Mouse (Mus musculus): ENCODE data around the gene Nos1ap.

DNA sequence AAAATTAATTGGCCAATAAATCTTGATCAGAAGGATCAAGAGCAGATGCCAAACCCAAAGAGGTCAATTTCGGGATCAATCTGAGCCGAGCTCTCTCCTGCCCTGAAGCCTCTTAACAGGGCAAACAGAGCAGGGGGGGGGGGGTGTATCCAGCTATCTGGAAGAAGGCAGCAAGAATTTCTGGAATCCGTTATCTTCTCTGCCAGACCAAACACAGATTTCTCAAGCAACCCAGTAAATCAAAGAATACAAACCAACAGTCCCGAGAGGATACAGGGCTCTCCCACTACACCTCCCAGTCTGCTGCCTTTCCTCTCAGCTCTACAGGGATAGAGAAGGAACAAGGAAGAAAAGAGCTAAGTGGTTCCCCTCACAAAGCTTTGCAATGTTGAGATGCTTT, 104.5 kb downstream of the Nos1ap start:
- TF ChIP-seq CTCF (IDR thresholded peaks at IDR 0.05; ENCODE audit: extremely low read depth, insufficient read length, insufficient replicate concordance, low read depth, low read length), result no peak
- TF ChIP-seq POLR2A (IDR thresholded peaks at IDR 0.05; ENCODE audit: low read depth, low read length), result no peak
